Mouse (Mus musculus) forebrain, postnatal 0 days (tissue): ENCODE data around the gene Tmem184a. TPM values are rescaled to one million over a fixed set of nuclear protein-coding genes. Genes with fewer than 3 reads are reported as not detected.
A peak's percentile ranks its signal among the peaks of the same experiment; 100 is the strongest.

Experiments
- ATAC-seq: fragments of 200-750 bp; cut with Nextera tagmentation; 2 replicates; pipeline ENCODE4 v1.8.0; 2017; ENCODE audit warnings: mild to moderate bottlenecking, moderate library complexity
- DNase-seq: peaks from one replicate; pipeline ENCODE4 v3.0.0-alpha.2; 2015
- H3K27ac ChIP-seq: fragments of 300-500 bp; sonication (generic); 2 replicates; pipeline ENCODE4 v1.5.1; 2014; ENCODE audit warnings: low read depth, mild to moderate bottlenecking, antibody characterized with exemption, low read length, moderate library complexity, mixed read lengths
- H3K27me3 ChIP-seq: fragments of 300-500 bp; sonication (generic); 2 replicates; pipeline ENCODE4 v1.6.1; 2014; ENCODE audit warnings: mild to moderate bottlenecking, low read length, mixed read lengths; ENCODE audit not compliant: insufficient read depth
- H3K36me3 ChIP-seq: fragments of 300-500 bp; sonication (generic); 2 replicates; pipeline ENCODE4 v1.6.1; 2014; ENCODE audit warnings: mild to moderate bottlenecking, moderate library complexity; ENCODE audit not compliant: insufficient read depth
- H3K4me1 ChIP-seq: fragments of 300-500 bp; sonication (generic); 2 replicates; pipeline ENCODE4 v1.6.1; 2014; ENCODE audit warnings: antibody characterized with exemption; ENCODE audit not compliant: insufficient read depth
- H3K4me2 ChIP-seq: fragments of 300-500 bp; sonication (generic); 2 replicates; pipeline ENCODE4 v1.6.1; 2014; ENCODE audit warnings: low read depth, mild to moderate bottlenecking, moderate library complexity
- H3K4me3 ChIP-seq: fragments of 300-500 bp; sonication (generic); 2 replicates; pipeline ENCODE4 v1.5.1; 2014; ENCODE audit warnings: low read depth, low read length, mixed read lengths
- H3K9ac ChIP-seq: fragments of 300-500 bp; sonication (generic); 2 replicates; pipeline ENCODE4 v1.6.1; 2014; ENCODE audit warnings: mild to moderate bottlenecking
- H3K9me3 ChIP-seq: fragments of 300-500 bp; sonication (generic); 2 replicates; pipeline ENCODE4 v1.6.1; 2016; ENCODE audit warnings: low read length
- CTCF ChIP-seq: sonication (generic); IDR thresholded peaks from 2 replicates; pipeline ENCODE4 v1.5.1; 2016; ENCODE audit warnings: antibody characterized with exemption, control low read depth, low read depth
- WGBS: fragments of 180-500 bp; shearing (Covaris S2); extraction: QIAGEN DNeasy Blood & Tissue Kit; methylation state at CpG from one replicate; pipeline ENCODE4 v1.1.7; 2014; 5-methylcytosine and 5-hydroxymethylcytosine counted together
- polyA plus RNA-seq: library from polyadenylated mRNA; unstranded; fragments of >200 nt; fragmentation: Nextera tagmentation; extraction: Ambion mirVana; gene quantifications from 2 replicates; pipeline ENCODE4 v1.2.1, GENCODE M21; 2015
- total RNA-seq: library from RNA; depleted of rRNA; stranded (reverse); fragments of >200 nt; gene quantifications from 2 replicates; pipeline ENCODE4 v1.2.3, GENCODE M21; 2014

The Tmem184a gene
- total and polyA plus RNA-seq, 2 experiments from 2014 or later = 0.10 to 0.12 TPM

- no peak overlapping the region for H3K4me2 ChIP-seq
- no peaks in the 10 kb centered on the region for H3K27me3 ChIP-seq
- H3K9me3 ChIP-seq = no peaks in the 10 kb centered on the region
- ATAC-seq = no peak
- no peaks in the 10 kb centered on the region for H3K36me3 ChIP-seq
- H3K9ac ChIP-seq = no peak overlapping the region
- H3K4me1 ChIP-seq = no peaks in the 10 kb centered on the region
- H3K4me3 ChIP-seq = no peak overlapping the region
- 12% methylated on average over 13 of the region's 13 CpGs for WGBS
- H3K27ac ChIP-seq = no peak overlapping the region
- DNase-seq = no peak
- no peak for TF ChIP-seq CTCF
These were observed 5.7 kb downstream of the Tmem184a start for GRCm38 (mm10) chr5:139813963-139814381.

DNA sequence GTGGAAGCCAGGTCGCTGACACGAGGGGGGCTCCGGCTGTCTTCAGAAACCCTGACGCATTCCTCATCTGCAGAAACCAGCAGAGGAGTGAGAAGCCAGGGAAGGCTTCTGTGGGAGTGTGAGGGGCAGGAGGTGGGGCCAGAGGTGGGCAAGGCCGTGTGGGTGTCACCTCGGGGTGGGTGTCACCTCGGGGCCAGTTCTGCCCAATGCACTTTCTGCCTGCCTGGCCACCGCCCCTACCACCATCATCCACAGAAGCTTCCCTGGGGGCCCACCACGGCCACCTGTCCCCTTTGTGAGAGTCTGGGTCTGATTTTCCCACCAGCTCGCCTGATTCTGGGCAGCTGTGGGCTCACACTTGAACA is 6.6 kb downstream of the Tmem184a start:
- no peak overlapping the region for H3K4me3 ChIP-seq
- DNase-seq (no peak), ATAC-seq (no peak)
- no peaks in the 10 kb centered on the region for H3K27me3 ChIP-seq
- no peak overlapping the region for H3K9ac ChIP-seq
- H3K4me1 ChIP-seq = no peaks in the 10 kb centered on the region
- H3K36me3 ChIP-seq = no peaks in the 10 kb centered on the region
- H3K9me3 ChIP-seq = no peaks in the 10 kb centered on the region
- WGBS = 60% methylated on average over 10 of the region's 10 CpGs
- no peak for TF ChIP-seq CTCF
- H3K27ac ChIP-seq = no peak overlapping the region
- H3K4me2 ChIP-seq = no peak overlapping the region

DNA sequence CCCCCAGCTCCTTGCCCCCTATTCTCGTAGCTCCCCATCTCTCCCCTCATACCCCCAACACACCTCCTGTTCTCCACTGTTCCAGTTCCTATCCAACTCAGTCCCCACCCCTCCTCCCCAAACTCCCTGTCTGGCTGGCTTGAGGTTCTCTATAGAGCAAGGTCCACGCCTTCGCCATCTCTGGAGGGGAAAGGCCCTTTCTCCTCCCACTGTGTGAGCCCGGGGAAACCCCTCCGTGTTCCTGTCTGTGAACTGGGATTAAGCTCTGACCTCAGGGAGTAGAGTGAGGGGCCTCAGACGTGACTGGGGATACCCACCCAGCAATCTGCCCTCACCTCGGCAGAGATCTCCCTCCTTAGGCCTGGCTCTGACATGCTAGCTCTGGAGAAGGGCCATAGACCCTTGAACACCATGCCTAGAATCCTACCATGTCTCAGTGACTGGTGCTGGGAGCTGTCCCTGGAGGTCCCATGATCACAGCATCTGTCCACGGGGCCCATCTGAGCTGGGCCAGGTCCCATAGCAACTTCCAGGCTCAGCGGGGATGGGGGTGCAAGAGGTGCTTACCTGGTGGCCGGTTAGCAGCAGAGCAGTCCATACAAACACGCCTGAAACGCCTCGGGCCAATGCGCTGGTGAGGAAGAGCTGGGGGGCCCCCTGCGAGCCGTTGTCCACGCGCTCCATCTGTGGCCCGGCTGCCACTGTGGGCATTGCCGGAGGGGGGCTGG is 7.2 kb downstream of the Tmem184a start:
- ATAC-seq (no peak), DNase-seq (no peak)
- Histone ChIP-seq H3K9me3 (no peaks in the 10 kb centered on the region), H3K36me3 (no peaks in the 10 kb centered on the region), H3K27ac (no peak overlapping the region), H3K4me2 (no peak overlapping the region), H3K9ac (no peak overlapping the region), H3K4me3 (no peak overlapping the region), H3K4me1 (no peaks in the 10 kb centered on the region), H3K27me3 (no peaks in the 10 kb centered on the region)
- 70% methylated on average over 20 of the region's 20 CpGs for WGBS
- TF ChIP-seq CTCF = no peak

- 82% methylated on average over 15 of the region's 15 CpGs for WGBS
- ATAC-seq (no peak), DNase-seq (no peak)
These were observed 7.9 kb downstream of the Tmem184a start for GRCm38 (mm10) chr5:139811677-139812397.

DNA sequence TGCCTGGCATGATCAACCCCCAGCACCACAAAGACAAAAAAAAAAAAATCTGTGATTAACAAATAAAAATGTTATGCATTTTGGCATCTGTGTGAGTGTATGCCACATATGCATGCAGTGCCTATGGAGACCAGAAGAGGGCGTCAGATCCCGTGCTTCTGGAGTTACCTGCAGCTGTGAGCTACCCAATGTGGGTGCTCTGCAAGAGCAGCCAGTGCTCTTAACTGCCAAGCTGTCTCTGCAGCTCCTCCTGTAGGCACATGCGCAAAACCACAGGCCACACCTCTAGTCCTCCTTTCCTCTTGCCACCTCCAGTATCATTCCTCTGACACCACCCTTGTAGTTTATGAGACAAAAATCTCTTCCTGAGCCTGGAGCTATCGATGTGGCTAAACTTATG is 10.3 kb downstream of the Tmem184a start:
- no peak overlapping the region for H3K27ac ChIP-seq
- H3K4me1 ChIP-seq = no peaks in the 10 kb centered on the region
- TF ChIP-seq CTCF = peak; percentile 35
- no peaks in the 10 kb centered on the region for H3K27me3 ChIP-seq
- no peak for ATAC-seq
- H3K4me2 ChIP-seq = no peak overlapping the region
- H3K4me3 ChIP-seq = no peak overlapping the region
- H3K9ac ChIP-seq = no peak overlapping the region
- H3K9me3 ChIP-seq = no peaks in the 10 kb centered on the region
- H3K36me3 ChIP-seq = no peaks in the 10 kb centered on the region
- 66% methylated on average over 4 of the region's 4 CpGs for WGBS
- DNase-seq = no peak

More at GRCm38 (mm10) chr5:139811677-139812397, 7.9 kb downstream of the Tmem184a start:
- H3K9me3 ChIP-seq = no peaks in the 10 kb centered on the region
- no peaks in the 10 kb centered on the region for H3K36me3 ChIP-seq
- H3K4me2 ChIP-seq = no peak overlapping the region
- no peaks in the 10 kb centered on the region for H3K4me1 ChIP-seq
- TF ChIP-seq CTCF = no peak
- no peak overlapping the region for H3K27ac ChIP-seq
- H3K9ac ChIP-seq = no peak overlapping the region
- no peak overlapping the region for H3K4me3 ChIP-seq
- H3K27me3 ChIP-seq = no peaks in the 10 kb centered on the region

DNA sequence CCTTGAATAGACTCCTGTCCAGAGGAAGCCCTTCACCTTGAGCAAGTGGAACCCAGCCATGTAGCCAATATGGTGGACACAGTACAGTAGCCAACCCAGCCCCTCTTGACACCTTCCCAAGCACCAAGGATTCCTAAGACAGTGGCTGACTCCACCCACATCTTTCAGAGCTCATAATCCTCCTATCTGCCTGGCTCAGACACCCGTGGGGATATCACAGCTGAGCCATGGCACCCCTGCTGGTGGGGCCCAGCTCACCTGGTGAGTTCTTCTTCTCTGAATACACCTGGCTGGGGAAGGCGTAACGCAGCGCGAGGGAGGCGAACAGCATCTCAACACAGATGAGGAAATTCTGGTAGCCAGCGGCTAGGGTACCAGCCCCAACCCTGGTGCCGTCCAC is 13.8 kb downstream of the Tmem184a start:
- 91% methylated on average over 8 of the region's 8 CpGs for WGBS
- DNase-seq (no peak), ATAC-seq (no peak)
- H3K9me3 ChIP-seq = no peaks in the 10 kb centered on the region
- no peak overlapping the region for H3K9ac ChIP-seq
- H3K4me3 ChIP-seq = no peak overlapping the region
- H3K4me1 ChIP-seq = no peaks in the 10 kb centered on the region
- H3K27me3 ChIP-seq = no peaks in the 10 kb centered on the region
- no peak overlapping the region for H3K4me2 ChIP-seq
- H3K36me3 ChIP-seq = peaks cover 4% of the 10 kb centered on the region
- no peak for TF ChIP-seq CTCF
- H3K27ac ChIP-seq = no peak overlapping the region

DNA sequence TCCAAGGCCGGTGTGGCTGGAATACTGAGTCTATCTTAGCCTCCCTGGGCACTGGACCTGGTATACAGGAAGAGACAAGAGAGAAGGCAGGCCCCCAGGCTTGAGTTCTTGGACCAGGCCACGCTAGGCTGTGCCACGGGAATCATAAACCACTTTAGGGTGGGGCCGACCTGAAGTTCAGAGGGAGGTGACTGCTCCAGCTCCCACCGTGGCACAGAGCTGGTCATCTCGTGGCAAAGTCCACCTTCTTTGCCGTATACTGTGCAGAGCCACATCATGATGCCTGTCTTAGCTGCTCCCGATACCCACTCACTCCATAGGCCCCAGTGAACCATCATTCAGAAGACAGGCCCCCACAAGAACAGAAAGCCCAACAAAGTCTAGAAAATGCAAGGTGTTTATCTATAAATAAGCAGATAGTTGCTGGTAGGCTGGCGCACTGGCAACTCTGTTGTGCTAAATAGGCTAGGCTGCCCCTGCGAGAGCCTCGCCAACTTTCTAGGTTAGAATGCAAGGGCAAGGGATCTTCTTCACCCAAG is 15.1 kb downstream of the Tmem184a start:
- no peak overlapping the region for H3K9ac ChIP-seq
- no peak for ATAC-seq
- no peaks in the 10 kb centered on the region for H3K4me1 ChIP-seq
- H3K36me3 ChIP-seq = peaks cover 15% of the 10 kb centered on the region
- no peaks in the 10 kb centered on the region for H3K27me3 ChIP-seq
- H3K9me3 ChIP-seq = no peaks in the 10 kb centered on the region
- WGBS = 93% methylated on average over 11 of the region's 11 CpGs
- H3K4me3 ChIP-seq = no peak overlapping the region
- DNase-seq = no peak
- no peak overlapping the region for H3K4me2 ChIP-seq
- H3K27ac ChIP-seq = no peak overlapping the region
- TF ChIP-seq CTCF = no peak
